Mouse (Mus musculus): Measurements from ENCODE around the gene Dll1.

- TF ChIP-seq CTCF (IDR thresholded peaks at IDR 0.05; ENCODE audit: control insufficient read depth, insufficient read depth, insufficient replicate concordance, low read depth, low read length) (no peak), POLR2A (IDR thresholded peaks at IDR 0.05; ENCODE audit: control insufficient read depth, low read depth, low read length) (no peak)
These were observed 5.4 kb upstream of the Dll1 start for GRCm38 (mm10) chr17:15381869-15382660.

Data from testis, adult 2 months (tissue).